Mouse (Mus musculus): ENCODE results near the gene Shf.
"Not testable (repeated sequence)": the region's sequence is repeated elsewhere in the genome, so short reads cannot be mapped to it uniquely, and the experiment has no call there.

Shf gene

DNA sequence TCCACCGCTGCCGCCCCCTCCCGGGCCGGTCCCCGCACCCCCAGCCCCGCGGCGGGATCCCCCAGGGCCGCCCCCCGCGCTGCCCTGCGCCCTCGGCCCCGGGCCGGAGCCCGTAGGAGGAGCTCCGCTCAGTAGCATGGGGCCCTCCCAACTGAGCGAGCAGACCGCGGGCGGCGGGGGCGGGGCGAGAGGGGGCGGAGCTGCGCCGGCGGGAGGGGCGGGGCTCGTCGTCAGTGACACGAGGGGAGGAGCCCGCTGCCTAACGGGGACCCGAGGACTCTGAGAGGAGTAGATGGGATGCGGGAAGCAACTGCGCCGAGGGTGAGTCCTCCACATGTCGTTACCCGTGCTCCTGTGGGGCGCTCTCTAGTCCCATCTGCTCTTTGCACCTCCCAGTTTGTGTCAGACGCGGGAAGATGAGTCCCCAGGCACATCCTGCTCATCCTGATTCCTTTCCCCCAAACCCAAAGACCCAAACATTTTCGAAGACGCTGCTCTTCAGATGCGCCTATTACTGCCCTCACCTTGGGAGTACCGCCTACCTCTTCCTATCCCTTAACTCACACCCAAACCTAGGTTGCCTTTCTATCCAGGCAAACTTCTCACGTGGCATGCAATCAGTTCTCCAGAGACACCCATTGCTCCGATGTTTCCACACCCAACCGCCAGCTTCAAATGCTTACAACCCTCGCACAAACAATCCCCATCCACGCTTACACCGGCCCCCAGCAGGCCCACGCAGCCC is at the start of gene Shf:
Gene Shf, minus strand, starts transcription at position 168 of the 745 bp plus-strand sequence.
- peak; percentile 87 for DNase-seq (ENCODE audit: low read depth, low spot score)

DNA sequence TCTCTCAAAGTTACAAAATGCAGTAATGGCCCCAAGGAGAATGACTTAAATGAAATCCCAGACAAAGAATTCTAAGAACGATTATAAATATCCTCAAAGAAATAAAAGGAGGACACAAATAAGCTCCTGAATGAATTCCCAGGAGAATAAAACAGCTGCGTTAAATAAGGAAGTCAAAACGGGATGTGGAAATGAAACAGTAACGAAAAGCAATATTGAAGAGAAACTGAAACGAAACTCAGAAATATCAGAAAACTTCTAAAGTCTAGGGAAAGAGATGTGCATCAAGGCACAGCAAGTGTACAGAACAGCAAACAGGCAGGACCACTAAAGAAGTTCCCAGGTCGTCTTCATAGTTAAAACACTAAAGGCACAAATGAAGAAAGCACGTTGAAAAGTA is 40.0 kb upstream of the Shf start:
- no peak for DNase-seq (ENCODE audit: low read depth, low spot score)

DNA sequence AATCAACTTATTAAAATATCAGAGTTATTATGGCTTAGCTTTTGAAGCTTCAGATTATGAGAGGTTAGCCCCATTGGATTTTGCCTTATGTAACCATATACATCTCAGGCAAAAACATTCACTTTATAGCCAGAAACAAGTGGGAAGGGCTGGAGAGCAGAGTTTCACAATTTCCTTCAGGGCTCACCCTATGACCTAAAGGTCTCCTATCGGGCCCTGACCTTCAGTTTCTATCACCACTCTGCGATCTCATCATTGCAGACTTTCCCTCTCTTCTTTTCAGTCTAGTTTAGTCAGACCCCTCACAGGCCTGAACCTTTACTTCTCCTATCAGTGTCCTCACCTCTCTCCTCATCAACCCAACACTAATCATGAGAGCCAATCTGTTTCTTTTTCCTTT is 38.6 kb upstream of the Shf start:
- DNase-seq (ENCODE audit: low read depth, low spot score), result no peak

DNA sequence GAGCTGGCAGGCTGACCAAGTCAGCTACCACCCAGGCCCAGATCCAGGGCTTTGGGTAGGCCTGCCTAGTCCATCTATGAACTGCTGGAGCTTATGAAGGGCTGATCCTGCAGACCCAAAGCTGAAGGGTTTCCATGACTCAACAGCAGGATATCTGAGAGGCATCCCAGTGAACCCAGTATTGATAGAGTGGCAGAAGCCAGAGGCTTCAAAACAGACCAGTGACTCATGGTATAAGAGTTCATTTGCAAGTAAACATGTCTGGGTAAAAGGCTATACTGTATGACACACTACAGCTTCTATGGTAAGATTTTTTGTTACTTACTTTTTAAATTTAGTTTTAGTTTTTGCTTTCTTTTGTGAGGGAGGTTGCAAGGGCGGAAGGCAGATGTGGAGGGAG is 27.2 kb upstream of the Shf start:
- no peak for DNase-seq (ENCODE audit: low read depth, low spot score)

DNA sequence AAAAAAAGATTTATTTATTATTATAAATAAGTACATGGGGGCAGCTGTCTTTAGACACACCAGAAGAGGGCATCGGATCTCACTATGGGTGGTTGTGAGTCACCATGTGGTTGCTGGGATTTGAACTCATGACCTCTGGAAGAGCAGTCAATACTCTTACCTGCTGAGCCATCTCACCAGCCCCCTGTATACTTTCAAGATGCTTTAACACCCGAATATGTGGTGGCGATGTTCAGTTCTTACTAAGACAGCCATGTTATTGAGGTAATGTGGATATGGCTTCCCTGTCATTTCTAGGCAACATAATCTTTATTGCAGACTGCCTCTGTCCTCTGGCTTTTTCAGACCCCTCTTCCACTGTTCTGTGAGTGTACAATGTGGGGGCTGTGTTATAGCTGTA is 18.2 kb upstream of the Shf start:
- DNase-seq (ENCODE audit: low read depth, low spot score), result not testable (repeated sequence)

DNA sequence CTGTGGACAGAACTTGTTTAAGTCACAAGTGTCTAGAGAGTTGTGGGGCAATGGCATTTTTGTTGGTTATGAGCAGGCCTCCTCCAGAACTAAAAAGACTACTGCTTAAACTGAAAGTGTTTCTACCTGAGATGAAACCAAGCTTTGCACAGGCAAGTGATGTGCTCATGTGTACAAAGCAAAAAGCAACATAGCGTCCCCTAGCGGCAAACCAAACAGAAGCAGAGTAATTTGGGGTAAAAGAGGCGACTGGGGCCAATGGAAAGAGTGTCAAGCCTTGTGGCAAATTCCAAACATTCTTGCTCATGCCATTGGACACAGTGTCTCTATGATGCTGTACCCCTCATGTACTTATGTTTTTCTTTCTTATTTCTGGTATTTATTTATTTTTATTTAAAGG is 16.1 kb upstream of the Shf start:
- no peak for DNase-seq (ENCODE audit: low read depth, low spot score)

DNA sequence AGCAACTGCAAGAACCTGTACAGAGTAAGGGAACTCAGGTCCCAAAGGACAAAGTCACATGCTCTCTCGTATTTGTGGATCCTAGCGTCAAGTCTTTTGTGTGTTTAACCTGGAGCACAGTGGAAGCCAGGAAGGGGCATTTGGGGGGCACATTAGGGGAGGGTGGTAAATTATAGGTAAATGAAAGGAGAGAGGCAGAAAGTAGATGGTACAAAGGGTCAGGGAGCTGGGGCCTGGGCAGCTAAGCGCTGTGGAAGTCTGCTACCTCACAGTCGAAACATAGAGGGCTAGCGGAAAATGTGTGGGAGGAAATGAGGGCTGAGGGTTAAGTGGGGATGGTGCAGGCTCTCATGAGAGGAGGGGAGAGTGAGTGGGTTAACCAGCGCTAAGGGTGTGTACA is 13.2 kb upstream of the Shf start:
- no peak for DNase-seq (ENCODE audit: low read depth, low spot score)

DNA sequence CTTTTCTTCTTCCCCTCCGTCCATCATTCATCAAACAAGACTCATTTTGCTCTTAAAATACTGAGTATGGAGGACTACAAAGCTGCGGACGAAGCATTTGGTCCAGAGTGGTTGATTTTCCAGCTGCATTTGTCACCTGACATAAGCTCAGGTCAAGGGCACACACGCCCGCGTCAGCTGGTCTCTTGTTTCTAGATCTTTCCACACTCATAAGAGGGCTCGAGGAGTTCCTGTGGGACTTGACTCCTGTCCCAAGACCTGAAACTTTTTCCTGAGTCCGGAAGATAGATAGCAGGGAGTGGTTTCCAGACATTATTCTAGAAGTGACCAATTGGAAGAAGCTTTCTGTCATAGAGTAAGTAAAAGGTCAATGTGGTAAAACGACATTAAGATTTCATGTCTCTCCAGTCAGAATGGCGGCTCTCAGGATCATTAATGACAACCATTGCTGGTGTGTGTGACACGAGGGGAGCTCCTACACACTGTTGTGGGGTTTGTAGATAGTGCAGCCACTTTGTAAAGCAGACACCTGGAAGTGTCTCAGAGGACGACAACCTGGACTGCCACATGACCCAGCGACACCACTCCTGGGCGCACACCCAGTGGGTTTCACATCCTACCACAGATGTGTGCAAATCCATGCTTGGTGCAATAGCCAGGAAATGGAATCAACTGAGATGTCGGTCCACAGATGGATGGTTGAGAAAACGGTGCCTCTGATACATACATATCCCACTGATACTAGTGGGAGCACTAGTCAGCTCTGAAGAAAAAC is 12.6 kb upstream of the Shf start:
- no peak for DNase-seq (ENCODE audit: low read depth, low spot score)

DNA sequence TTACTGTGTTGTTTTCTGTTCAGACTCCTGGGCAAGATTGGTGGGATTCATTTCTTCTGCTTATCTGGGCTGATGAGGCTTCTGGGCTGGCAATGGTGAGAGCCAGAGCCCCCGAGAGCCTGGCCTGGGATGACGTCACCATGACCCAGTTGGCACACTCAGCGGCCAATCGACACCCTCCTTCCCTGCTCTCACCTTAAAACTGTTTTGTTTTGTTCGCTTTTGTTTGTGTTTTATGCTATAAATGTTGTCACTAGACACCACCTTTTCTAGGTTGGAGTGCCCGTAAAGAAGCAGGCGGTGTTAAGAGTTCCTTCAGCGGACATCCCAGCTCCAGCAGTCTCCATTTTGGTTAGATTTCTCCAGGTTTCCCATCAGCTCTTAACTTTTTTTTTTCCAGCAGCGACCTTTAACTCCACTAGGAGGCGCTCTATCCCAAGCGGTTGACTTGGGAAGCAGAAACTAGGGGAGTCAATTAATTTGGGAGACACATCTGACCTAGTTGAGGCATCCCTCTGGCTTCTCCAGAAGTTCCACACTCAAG is 11.9 kb upstream of the Shf start:
- DNase-seq (ENCODE audit: low read depth, low spot score), result peak; percentile 81

DNA sequence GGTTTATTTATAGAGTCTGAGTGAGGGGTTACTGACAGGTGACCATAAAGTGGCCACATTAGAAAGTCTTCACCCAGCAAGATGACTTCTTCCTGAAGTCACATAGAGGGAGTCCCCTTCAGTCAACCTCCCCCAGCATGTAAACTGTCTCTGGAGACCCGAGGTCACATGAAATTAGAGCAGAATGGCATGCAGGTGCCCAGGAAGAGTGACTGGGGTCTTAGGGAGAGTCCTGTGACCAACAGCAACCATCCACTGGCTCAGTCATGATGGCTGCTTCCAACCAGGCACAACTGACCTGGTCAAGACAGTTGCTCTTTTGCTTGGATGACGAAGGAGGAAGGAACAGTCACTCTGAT is 10.3 kb upstream of the Shf start:
- DNase-seq (ENCODE audit: low read depth, low spot score), result no peak

DNA sequence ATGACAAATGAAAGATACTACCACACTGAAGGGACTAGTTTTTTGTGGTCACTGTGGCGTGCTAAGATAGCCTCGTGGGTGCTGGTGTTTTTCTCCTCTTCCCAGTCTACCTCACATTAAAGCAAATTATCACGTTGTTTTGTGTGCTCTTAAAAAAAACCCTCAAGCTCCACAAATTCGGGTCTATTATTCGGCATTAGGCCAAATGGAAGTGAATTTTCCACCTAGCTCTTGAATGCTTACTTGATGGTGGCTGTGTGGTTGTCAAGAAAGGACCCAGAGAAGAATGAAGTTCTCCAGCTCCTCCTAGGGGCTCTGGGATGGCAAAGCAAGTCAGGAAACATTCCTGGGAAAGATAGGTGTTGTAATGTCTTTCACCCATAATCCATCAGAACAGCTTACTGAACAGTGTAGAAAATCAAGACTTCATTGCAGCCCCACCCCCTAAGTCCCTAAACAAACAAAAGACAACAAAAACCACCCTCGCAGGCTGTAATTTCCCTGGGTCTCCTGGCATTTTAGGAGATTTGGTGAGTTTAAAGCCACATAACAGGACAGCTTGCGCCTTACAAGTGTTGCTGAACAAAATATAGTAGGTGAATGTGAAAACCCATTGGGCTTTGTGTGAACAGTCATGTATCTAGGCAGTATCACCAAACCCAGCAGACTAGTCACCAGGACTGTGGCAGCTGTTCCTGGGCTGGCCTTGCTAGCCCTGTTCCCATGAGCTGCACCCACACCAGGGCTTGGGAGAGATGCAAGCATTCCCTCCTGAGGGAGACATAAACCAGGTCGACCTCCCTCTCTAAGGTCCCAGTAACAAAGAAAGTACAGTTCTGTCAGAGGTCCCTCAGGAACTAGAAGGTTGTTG is 9.7 kb upstream of the Shf start:
- peak; percentile 90 for DNase-seq (ENCODE audit: low read depth, low spot score)

DNA sequence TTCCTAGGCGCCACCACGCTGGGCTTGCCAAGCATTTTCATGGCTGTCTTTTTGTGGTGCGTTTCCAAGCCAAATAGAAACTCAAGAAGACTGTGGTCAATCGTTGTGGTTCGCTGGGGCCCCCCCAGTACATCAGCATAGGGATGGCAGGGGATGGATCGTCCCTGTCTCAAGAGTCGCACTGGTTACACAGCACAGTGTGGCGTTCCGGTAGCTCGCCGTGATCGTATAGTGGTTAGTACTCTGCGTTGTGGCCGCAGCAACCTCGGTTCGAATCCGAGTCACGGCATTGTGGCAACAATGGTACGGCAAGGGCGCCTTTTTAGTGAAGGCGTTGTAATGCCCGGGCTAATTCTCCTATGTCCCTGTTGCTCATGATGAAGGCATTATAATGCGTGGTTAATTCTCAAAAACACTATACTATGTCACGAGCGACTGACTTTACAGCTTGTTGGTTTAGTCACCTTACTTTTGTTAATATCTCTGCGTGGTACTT is 8.8 kb upstream of the Shf start:
- DNase-seq (ENCODE audit: low read depth, low spot score), result peak; percentile 83

DNA sequence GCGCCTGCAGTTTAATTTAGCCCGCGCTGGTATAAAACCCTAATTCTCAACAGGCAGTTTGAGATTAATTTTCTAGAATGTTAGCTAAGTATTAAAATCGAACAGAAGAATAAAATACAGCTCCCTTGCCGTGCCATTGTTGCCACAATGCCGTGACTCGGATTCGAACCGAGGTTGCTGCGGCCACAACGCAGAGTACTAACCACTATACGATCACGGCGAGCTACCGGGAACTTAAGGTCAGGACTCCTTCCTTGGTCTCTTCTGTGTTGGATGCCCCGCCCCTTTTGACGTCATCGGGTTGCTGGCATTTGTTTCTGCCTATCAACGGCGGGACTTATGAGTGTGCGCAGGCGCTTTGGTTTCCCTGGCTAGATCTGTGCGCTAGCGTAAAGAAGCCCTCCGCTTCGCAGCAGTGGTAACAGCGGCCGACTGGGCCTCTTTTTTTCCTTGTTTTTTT is 8.3 kb upstream of the Shf start:
- DNase-seq (ENCODE audit: low read depth, low spot score), result peak; percentile 95

DNA sequence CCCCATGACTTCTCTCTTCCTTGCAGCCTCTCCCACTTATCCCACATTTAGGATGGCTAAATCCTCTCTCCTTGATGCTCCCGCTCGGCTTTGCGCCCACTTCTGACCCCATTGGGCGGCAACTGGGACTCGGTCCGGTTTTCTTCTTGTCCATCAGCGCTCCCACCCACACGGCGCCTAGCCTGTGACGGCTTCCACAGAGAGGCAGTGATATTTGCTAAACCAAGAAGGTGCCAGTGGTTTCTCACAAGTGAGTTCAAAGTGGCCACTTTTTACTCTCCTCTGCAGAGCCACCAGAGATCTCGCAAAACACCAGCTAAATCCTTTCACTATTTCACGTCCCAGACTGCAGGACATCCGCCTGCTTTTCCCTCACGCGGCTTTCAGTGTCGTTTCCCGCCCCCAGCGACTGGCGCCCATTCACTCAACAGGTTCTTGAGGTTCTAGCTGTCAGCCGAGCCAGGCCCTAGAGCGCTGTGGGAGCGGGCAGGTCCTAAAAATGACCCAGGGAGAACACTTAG is 7.1 kb upstream of the Shf start:
- DNase-seq (ENCODE audit: low read depth, low spot score), result no peak

DNA sequence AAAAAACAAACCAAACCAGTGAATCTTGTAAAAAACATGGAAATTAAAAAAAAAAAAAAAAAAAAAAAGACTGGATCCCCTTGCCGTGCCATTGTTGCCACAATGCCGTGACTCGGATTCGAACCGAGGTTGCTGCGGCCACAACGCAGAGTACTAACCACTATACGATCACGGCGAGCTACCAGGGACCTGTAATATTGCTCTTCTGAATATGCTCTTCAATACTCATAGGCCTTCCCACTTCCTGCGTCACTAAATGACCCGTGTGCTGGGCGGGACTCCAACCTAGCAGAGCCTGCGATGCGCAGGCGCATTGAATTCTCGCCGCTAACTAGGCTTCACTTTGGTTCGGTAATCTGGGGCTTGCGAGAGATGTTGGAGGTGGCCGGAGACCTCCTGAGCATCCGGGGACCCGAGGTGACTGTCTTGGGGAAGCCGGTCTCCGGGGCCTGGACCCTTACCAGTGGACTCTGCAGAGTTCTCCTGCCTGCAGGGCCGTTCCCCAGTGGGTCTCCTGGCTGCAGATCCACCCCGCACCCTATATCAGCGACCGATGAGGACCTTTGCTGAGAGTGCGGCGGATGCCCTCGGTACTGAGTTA is 6.5 kb upstream of the Shf start:
- DNase-seq (ENCODE audit: low read depth, low spot score), result peak; percentile 96

DNA sequence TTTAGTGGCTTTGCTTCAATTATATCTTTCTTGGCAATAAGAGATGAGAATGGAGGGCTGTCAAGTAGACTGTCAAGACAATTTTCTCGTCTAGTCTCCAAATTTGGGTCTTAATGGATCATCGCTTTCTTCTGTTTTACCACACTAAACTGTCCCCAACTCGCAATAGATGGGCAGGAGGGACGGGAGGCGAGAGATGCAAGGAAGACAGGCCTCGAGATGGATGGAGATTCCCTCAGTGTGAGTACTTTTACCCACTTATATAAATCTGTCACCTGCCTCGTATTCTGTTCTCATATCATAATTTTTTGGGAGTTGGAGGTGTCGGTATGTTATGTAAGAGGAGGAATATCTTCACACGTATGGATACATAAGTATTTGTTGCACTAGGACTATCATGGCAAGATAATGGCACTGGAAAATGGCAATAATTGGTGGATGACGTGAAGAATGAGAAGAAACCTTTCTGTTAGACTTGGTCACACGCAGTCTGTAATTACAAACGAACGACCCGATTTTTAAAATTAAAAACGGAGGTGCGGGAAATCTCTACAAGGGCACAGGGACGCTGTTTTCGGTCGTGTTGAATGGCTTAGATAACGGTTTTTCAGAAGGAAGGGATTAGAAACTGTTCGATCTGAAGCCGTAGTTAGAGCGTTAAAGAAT is 5.8 kb upstream of the Shf start:
- DNase-seq (ENCODE audit: low read depth, low spot score), result no peak

DNA sequence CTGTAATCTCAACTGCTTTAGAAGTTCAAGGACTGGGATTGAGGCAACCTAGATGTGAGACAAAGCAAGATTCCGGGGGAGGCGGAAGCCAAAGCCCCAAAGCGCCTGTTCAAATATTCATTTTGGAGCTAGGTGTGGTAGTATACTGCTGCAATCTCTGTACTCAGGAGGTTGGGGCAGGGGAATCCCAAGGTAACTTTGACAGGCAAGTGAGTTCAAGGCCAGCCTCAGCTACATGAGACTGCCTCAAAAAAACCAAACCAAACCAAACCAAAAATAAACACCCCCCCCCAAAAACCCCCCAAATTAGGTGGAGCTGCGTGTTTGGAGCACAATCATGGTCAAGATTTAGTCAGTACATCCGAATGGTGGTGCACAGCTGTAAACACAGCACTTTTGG is 5.0 kb upstream of the Shf start:
- DNase-seq (ENCODE audit: low read depth, low spot score), result no peak

DNA sequence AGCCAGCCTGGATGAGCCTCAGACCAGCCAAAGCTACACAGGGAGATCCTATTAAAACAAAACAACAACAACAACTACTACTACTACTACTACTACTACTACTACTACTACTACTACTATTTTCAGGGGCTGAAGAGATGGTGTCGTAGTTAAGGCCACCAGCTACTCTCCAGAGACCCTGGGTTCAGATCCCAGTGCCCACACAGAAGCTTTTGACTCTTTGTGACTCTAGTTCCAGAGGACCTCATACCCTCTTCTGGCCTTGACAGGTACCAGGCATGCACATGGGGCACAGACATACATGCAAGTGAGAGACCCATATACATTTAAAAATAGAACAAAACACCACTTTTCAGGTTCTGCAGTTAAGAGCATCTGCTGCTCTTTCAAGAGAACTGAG is 3.6 kb upstream of the Shf start:
- DNase-seq (ENCODE audit: low read depth, low spot score), result no peak

DNA sequence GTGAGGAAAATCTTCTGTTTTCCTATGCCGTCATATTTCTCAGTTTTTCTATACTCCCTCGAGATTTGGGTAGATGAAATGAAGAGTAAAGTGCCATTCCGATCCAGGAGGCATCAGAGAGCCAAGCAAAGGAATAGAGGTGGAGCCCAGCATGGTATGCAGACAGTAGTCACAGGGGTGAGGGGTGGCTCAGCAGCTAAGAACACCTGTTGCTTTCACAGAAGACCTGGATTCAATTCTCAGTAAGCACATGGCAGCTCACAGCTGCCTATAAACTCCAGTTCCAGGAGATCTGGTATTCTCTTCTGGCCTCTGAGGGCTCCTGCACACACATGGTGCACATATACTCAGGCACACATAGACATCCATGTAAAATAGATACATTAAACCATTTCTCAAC is 3.1 kb upstream of the Shf start:
- DNase-seq (ENCODE audit: low read depth, low spot score), result peak; percentile 44

DNA sequence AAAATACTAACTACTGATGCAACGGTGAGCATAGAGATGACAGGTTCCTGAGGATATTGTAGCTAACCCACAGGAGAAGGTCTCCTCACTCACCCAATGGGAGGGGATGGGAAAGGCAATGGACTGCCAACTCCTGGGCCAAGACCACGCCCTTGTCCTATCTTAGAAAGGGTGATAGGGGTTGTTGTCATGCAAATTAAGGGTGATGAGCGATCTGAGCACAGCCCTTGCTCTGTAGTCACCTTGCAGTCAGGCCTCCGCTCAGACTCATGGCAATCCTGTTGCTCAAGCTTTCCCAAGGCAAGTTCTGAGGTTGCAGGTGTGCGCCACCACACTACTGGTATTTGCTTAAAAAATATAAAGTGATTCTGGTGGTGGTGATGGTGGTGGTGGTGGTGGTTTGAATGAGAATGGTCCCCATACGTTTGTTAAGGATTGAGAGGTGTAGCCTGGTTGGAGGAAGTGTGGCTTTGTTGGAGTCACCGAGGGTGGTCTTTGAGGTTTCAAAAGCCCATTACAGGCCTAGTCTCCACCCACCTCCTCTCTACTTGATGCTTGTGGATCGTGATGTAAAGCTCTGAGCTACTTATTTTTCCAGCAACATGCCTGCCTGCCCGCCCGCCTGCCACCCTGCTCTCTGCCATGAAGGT is 1.3 kb upstream of the Shf start:
- peak; percentile 99 for DNase-seq (ENCODE audit: low read depth, low spot score)
